Mouse (Mus musculus) liver, postnatal 0 days (tissue): ENCODE results near the gene Cd63. TPM values are rescaled to one million over a fixed set of nuclear protein-coding genes. Genes with fewer than 3 reads are reported as not detected.

Source experiments
- ATAC-seq: fragments of 200-750 bp; cut with Nextera tagmentation; 2 replicates; pipeline ENCODE4 v1.8.0; 2017; ENCODE audit warnings: mild to moderate bottlenecking, moderate library complexity
- DNase-seq: peaks from one replicate; pipeline ENCODE4 v3.0.0-alpha.2; 2016
- H3K27ac ChIP-seq: fragments of 300-500 bp; sonication (generic); 2 replicates; pipeline ENCODE4 v1.5.1; 2014; ENCODE audit warnings: antibody characterized with exemption, moderate library complexity, mild to moderate bottlenecking, low read depth
- H3K27me3 ChIP-seq: fragments of 300-500 bp; sonication (generic); 2 replicates; pipeline ENCODE4 v1.6.1; 2014; ENCODE audit warnings: low read length, control low read depth, mixed read lengths; ENCODE audit not compliant: insufficient read depth
- H3K36me3 ChIP-seq: fragments of 300-500 bp; sonication (generic); replicated peaks from 2 replicates; pipeline ENCODE4 v1.6.1; 2014; ENCODE audit warnings: mild to moderate bottlenecking, control low read depth, low read length, moderate library complexity, mixed read lengths; ENCODE audit not compliant: insufficient read depth
- H3K4me1 ChIP-seq: fragments of 300-500 bp; sonication (generic); 2 replicates; pipeline ENCODE4 v1.6.1; 2014; ENCODE audit warnings: antibody characterized with exemption, mild to moderate bottlenecking, control low read depth; ENCODE audit not compliant: insufficient read depth
- H3K4me2 ChIP-seq: fragments of 300-500 bp; sonication (generic); 2 replicates; pipeline ENCODE4 v1.6.1; 2014; ENCODE audit warnings: low read depth, mild to moderate bottlenecking, low read length, moderate library complexity, mixed read lengths
- H3K4me3 ChIP-seq: fragments of 300-500 bp; sonication (generic); 2 replicates; pipeline ENCODE4 v1.5.1; 2014; ENCODE audit warnings: low read depth, low read length
- H3K9ac ChIP-seq: fragments of 300-500 bp; sonication (generic); replicated peaks from 2 replicates; pipeline ENCODE4 v1.6.1; 2014; ENCODE audit warnings: mild to moderate bottlenecking, moderate library complexity
- H3K9me3 ChIP-seq: fragments of 300-500 bp; sonication (generic); 2 replicates; pipeline ENCODE4 v1.6.1; 2016; ENCODE audit warnings: mild to moderate bottlenecking, control low read depth, low read length, mixed read lengths
- CTCF ChIP-seq: sonication (generic); IDR thresholded peaks from 2 replicates; pipeline ENCODE4 v1.5.1; 2016; ENCODE audit warnings: antibody characterized with exemption, low read depth
- EP300 ChIP-seq: IDR thresholded peaks from 2 replicates; pipeline ENCODE4 v1.6.1; 2016; ENCODE audit warnings: antibody characterized with exemption, low read depth, mild to moderate bottlenecking
- WGBS: fragments of 180-500 bp; shearing (Covaris S2); extraction: QIAGEN DNeasy Blood & Tissue Kit; methylation state at CpG from one replicate; pipeline ENCODE4 v1.1.7; 2014; ENCODE audit not compliant: insufficient replicate concordance; 5-methylcytosine and 5-hydroxymethylcytosine counted together
- polyA plus RNA-seq: library from polyadenylated mRNA; unstranded; fragments of >200 nt; fragmentation: Nextera tagmentation; extraction: Ambion mirVana; gene quantifications from 2 replicates; pipeline ENCODE4 v1.2.1, GENCODE M21; 2015

Cd63 gene
- polyA plus RNA-seq, 1 experiment from 2014 or later = 296 TPM

GRCm38 (mm10) chr10:128935826-128936440 lies 35.1 kb downstream of the Cd63 start:
- H3K36me3 ChIP-seq = no peaks in the 10 kb centered on the region
- TF ChIP-seq EP300 = no peak
- ATAC-seq (no peak), DNase-seq (no peak)
- H3K9me3 ChIP-seq = no peaks in the 10 kb centered on the region
- WGBS = 63% methylated on average over 8 of the region's 8 CpGs
- no peak overlapping the region for H3K4me3 ChIP-seq
- peaks cover 53% of the 10 kb centered on the region for H3K27me3 ChIP-seq
- 0 out of 2 replicates have a peak, but pooled peaks cover 4% of the 10 kb centered on the region for H3K4me1 ChIP-seq
- H3K4me2 ChIP-seq = no peak overlapping the region
- H3K9ac ChIP-seq = no peak overlapping the region
- H3K27ac ChIP-seq = no peak overlapping the region

GRCm38 (mm10) chr10:128937756-128938390 lies 37.1 kb downstream of the Cd63 start:
- ATAC-seq (no peak), DNase-seq (no peak)
- no peak for TF ChIP-seq CTCF
- TF ChIP-seq EP300 = no peak
- Histone ChIP-seq H3K4me1 (0 out of 2 replicates have a peak, but pooled peaks cover 4% of the 10 kb centered on the region), H3K4me3 (no peak overlapping the region), H3K27me3 (peaks cover 40% of the 10 kb centered on the region), H3K36me3 (no peaks in the 10 kb centered on the region), H3K4me2 (no peak overlapping the region), H3K27ac (no peak overlapping the region), H3K9ac (no peak overlapping the region), H3K9me3 (no peaks in the 10 kb centered on the region)
- 69% methylated on average over 12 of the region's 12 CpGs for WGBS

- Histone ChIP-seq H3K36me3 (no peaks in the 10 kb centered on the region), H3K9me3 (no peaks in the 10 kb centered on the region), H3K27ac (no peak overlapping the region), H3K9ac (no peak overlapping the region), H3K4me2 (no peak overlapping the region), H3K4me1 (0 out of 2 replicates have a peak, but pooled peaks cover 3% of the 10 kb centered on the region), H3K27me3 (peaks cover 34% of the 10 kb centered on the region), H3K4me3 (no peak overlapping the region)
- ATAC-seq (peak; percentile 73), DNase-seq (peak; percentile 50)
- TF ChIP-seq EP300 (no peak), CTCF (no peak)
- WGBS = 70% methylated on average over 9 of the region's 9 CpGs
Observed at GRCm38 (mm10) chr10:128938457-128938856, 37.7 kb downstream of the Cd63 start.

- H3K36me3 ChIP-seq = no peaks in the 10 kb centered on the region
- no peak overlapping the region for H3K4me3 ChIP-seq
- no peaks in the 10 kb centered on the region for H3K4me1 ChIP-seq
- no peak for TF ChIP-seq EP300
- 35% methylated on average over 5 of the region's 5 CpGs for WGBS
- no peak overlapping the region for H3K9ac ChIP-seq
- ATAC-seq (peak; percentile 89), DNase-seq (peak; percentile 49)
- no peak overlapping the region for H3K4me2 ChIP-seq
- H3K9me3 ChIP-seq = no peaks in the 10 kb centered on the region
- H3K27me3 ChIP-seq = peaks cover 29% of the 10 kb centered on the region
- peak overlapping the region; percentile 22; the same call in 1 of the 2 replicates for H3K27ac ChIP-seq
Observed at GRCm38 (mm10) chr10:128938974-128939373, 38.2 kb downstream of the Cd63 start.

- peaks cover 14% of the 10 kb centered on the region; the same call in 1 of the 2 replicates for H3K27me3 ChIP-seq
Observed at GRCm38 (mm10) chr10:128940475-128941061, 39.8 kb downstream of the Cd63 start.

GRCm38 (mm10) chr10:128945675-128946074 lies 44.9 kb downstream of the Cd63 start:
- ATAC-seq = peak; percentile 58
- peak; percentile 54 for DNase-seq
- Histone ChIP-seq H3K36me3 (no peaks in the 10 kb centered on the region), H3K27me3 (0 out of 2 replicates have a peak, but pooled peaks cover 3% of the 10 kb centered on the region), H3K9ac (no peak overlapping the region), H3K27ac (no peak overlapping the region), H3K4me1 (no peaks in the 10 kb centered on the region), H3K4me3 (no peak overlapping the region), H3K4me2 (no peak overlapping the region), H3K9me3 (no peaks in the 10 kb centered on the region)
- 30% methylated on average over 3 of the region's 3 CpGs for WGBS
- TF ChIP-seq CTCF (peak; percentile 77), EP300 (no peak)

More at GRCm38 (mm10) chr10:128940475-128941061, 39.8 kb downstream of the Cd63 start:
- H3K9me3 ChIP-seq = no peaks in the 10 kb centered on the region
- WGBS = 65% methylated on average over 10 of the region's 10 CpGs
- TF ChIP-seq EP300 (no peak), CTCF (no peak)
- ATAC-seq = no peak
- no peak overlapping the region for H3K4me2 ChIP-seq
- H3K9ac ChIP-seq = no peak overlapping the region
- no peak overlapping the region for H3K27ac ChIP-seq
- H3K36me3 ChIP-seq = no peaks in the 10 kb centered on the region
- DNase-seq = no peak
- H3K4me3 ChIP-seq = no peak overlapping the region
- no peaks in the 10 kb centered on the region for H3K4me1 ChIP-seq
